Mouse (Mus musculus): ENCODE results near the gene Por. TPM values are rescaled to one million over a fixed set of nuclear protein-coding genes. Genes with fewer than 3 reads are reported as not detected.

The Por gene
- polyA plus RNA-seq, 1 experiment from 2014 or later = 117 TPM

GRCm38 (mm10) chr5:135723165-135723751 lies 53.4 kb downstream of the Por start:
- Histone ChIP-seq H3K9ac (no peak overlapping the region), H3K4me3 (no peak overlapping the region), H3K36me3 (replicated peaks) (0 out of 2 replicates have a peak, but pooled peaks cover 2% of the 10 kb centered on the region), H3K27ac (no peak overlapping the region), H3K4me1 (peaks cover 37% of the 10 kb centered on the region), H3K27me3 (replicated peaks) (no peaks in the 10 kb centered on the region), H3K9me3 (no peaks in the 10 kb centered on the region), H3K4me2 (no peak overlapping the region)
- 78% methylated on average over 3 of the region's 3 CpGs for WGBS
- ATAC-seq (replicated peaks) = no peak

- peaks cover 37% of the 10 kb centered on the region for H3K4me1 ChIP-seq
- no peaks in the 10 kb centered on the region for H3K9me3 ChIP-seq
- no peaks in the 10 kb centered on the region for H3K27me3 ChIP-seq (replicated peaks)
- 10% methylated on average over 9 of the region's 9 CpGs for WGBS
- H3K4me3 ChIP-seq = no peak overlapping the region
- peaks cover 12% of the 10 kb centered on the region; the same call in 1 of the 2 replicates for H3K36me3 ChIP-seq (replicated peaks)
- H3K9ac ChIP-seq = peak overlapping the region; percentile 15; the same call in 1 of the 2 replicates
- peak; percentile 71 for ATAC-seq (replicated peaks)
- H3K27ac ChIP-seq = peak overlapping the region; percentile 84
- H3K4me2 ChIP-seq = peak overlapping the region; percentile 47
Measured at GRCm38 (mm10) chr5:135724536-135725322, 54.9 kb downstream of the Por start.

- H3K36me3 ChIP-seq (replicated peaks) = peaks cover 18% of the 10 kb centered on the region
- H3K4me2 ChIP-seq = peak overlapping the region; percentile 47
- WGBS = under 1% methylated on average over 8 of the region's 8 CpGs
- H3K27me3 ChIP-seq (replicated peaks) = no peaks in the 10 kb centered on the region
- peak overlapping the region; percentile 84 for H3K27ac ChIP-seq
- H3K4me1 ChIP-seq = peaks cover 37% of the 10 kb centered on the region
- ATAC-seq (replicated peaks) = peak; percentile 88
- peak overlapping the region; percentile 15; the same call in 1 of the 2 replicates for H3K9ac ChIP-seq
- no peaks in the 10 kb centered on the region for H3K9me3 ChIP-seq
- peak overlapping the region; percentile 20 for H3K4me3 ChIP-seq
Measured at GRCm38 (mm10) chr5:135725391-135725841, 55.6 kb downstream of the Por start.

- Histone ChIP-seq H3K9ac (peak overlapping the region; percentile 3; the same call in 1 of the 2 replicates), H3K4me2 (peak overlapping the region; percentile 47), H3K4me3 (peak overlapping the region; percentile 20), H3K9me3 (no peaks in the 10 kb centered on the region), H3K27ac (peak overlapping the region; percentile 84), H3K4me1 (peaks cover 37% of the 10 kb centered on the region), H3K36me3 (replicated peaks) (peaks cover 24% of the 10 kb centered on the region), H3K27me3 (replicated peaks) (no peaks in the 10 kb centered on the region)
- 24% methylated on average over 6 of the region's 6 CpGs for WGBS
- ATAC-seq (replicated peaks) = no peak
Measured at GRCm38 (mm10) chr5:135725991-135726390, 56.2 kb downstream of the Por start.

GRCm38 (mm10) chr5:135726641-135727346 lies 57.0 kb downstream of the Por start:
- H3K4me2 ChIP-seq = peak overlapping the region; percentile 47; the same call in 1 of the 2 replicates
- ATAC-seq (replicated peaks) = no peak
- H3K27me3 ChIP-seq (replicated peaks) = no peaks in the 10 kb centered on the region
- no peak overlapping the region for H3K4me3 ChIP-seq
- H3K27ac ChIP-seq = peak overlapping the region; percentile 84
- WGBS = 55% methylated on average over 2 of the region's 2 CpGs
- H3K9ac ChIP-seq = no peak overlapping the region
- peaks cover 37% of the 10 kb centered on the region for H3K4me1 ChIP-seq
- no peaks in the 10 kb centered on the region for H3K9me3 ChIP-seq
- peaks cover 31% of the 10 kb centered on the region for H3K36me3 ChIP-seq (replicated peaks)

- WGBS = 90% methylated on average over 9 of the region's 9 CpGs
- Histone ChIP-seq H3K4me3 (no peak overlapping the region), H3K4me2 (no peak overlapping the region), H3K27me3 (replicated peaks) (no peaks in the 10 kb centered on the region), H3K9me3 (no peaks in the 10 kb centered on the region), H3K4me1 (peaks cover 37% of the 10 kb centered on the region), H3K27ac (no peak overlapping the region), H3K9ac (no peak overlapping the region), H3K36me3 (replicated peaks) (peaks cover 41% of the 10 kb centered on the region)
- no peak for ATAC-seq (replicated peaks)
Measured at GRCm38 (mm10) chr5:135727871-135728270, 58.0 kb downstream of the Por start.

- 95% methylated on average over 13 of the region's 13 CpGs for WGBS
- Histone ChIP-seq H3K9ac (no peak overlapping the region), H3K4me3 (no peak overlapping the region), H3K4me1 (peaks cover 37% of the 10 kb centered on the region), H3K9me3 (no peaks in the 10 kb centered on the region), H3K27me3 (replicated peaks) (no peaks in the 10 kb centered on the region), H3K27ac (no peak overlapping the region), H3K36me3 (replicated peaks) (peaks cover 45% of the 10 kb centered on the region), H3K4me2 (no peak overlapping the region)
- no peak for ATAC-seq (replicated peaks)
Measured at GRCm38 (mm10) chr5:135728361-135728760, 58.5 kb downstream of the Por start.

- Histone ChIP-seq H3K4me3 (no peak overlapping the region), H3K4me1 (peaks cover 35% of the 10 kb centered on the region), H3K36me3 (replicated peaks) (peaks cover 55% of the 10 kb centered on the region), H3K9ac (no peak overlapping the region), H3K27ac (no peak overlapping the region), H3K27me3 (replicated peaks) (no peaks in the 10 kb centered on the region), H3K4me2 (no peak overlapping the region), H3K9me3 (no peaks in the 10 kb centered on the region)
- no peak for ATAC-seq (replicated peaks)
- 90% methylated on average over 13 of the region's 13 CpGs for WGBS
Measured at GRCm38 (mm10) chr5:135729351-135729750, 59.5 kb downstream of the Por start.

GRCm38 (mm10) chr5:135730278-135730677 lies 60.4 kb downstream of the Por start:
- no peak overlapping the region for H3K4me3 ChIP-seq
- H3K4me2 ChIP-seq = no peak overlapping the region
- peaks cover 65% of the 10 kb centered on the region for H3K36me3 ChIP-seq (replicated peaks)
- no peak overlapping the region for H3K27ac ChIP-seq
- WGBS = 98% methylated on average over 10 of the region's 10 CpGs
- H3K4me1 ChIP-seq = peaks cover 26% of the 10 kb centered on the region
- H3K9me3 ChIP-seq = no peaks in the 10 kb centered on the region
- H3K27me3 ChIP-seq (replicated peaks) = no peaks in the 10 kb centered on the region
- no peak for ATAC-seq (replicated peaks)
- H3K9ac ChIP-seq = no peak overlapping the region

- 90% methylated on average over 10 of the region's 10 CpGs for WGBS
Measured at GRCm38 (mm10) chr5:135730916-135731315, 61.1 kb downstream of the Por start.

GRCm38 (mm10) chr5:135731322-135731721 lies 61.5 kb downstream of the Por start:
- no peak overlapping the region for H3K4me2 ChIP-seq
- peaks cover 15% of the 10 kb centered on the region for H3K4me1 ChIP-seq
- ATAC-seq (replicated peaks) = no peak
- no peak overlapping the region for H3K4me3 ChIP-seq
- no peak overlapping the region for H3K27ac ChIP-seq
- H3K9ac ChIP-seq = no peak overlapping the region
- 93% methylated on average over 16 of the region's 16 CpGs for WGBS
- H3K9me3 ChIP-seq = no peaks in the 10 kb centered on the region
- peaks cover 67% of the 10 kb centered on the region for H3K36me3 ChIP-seq (replicated peaks)
- no peaks in the 10 kb centered on the region for H3K27me3 ChIP-seq (replicated peaks)

More at GRCm38 (mm10) chr5:135730916-135731315, 61.1 kb downstream of the Por start:
- Histone ChIP-seq H3K9me3 (no peaks in the 10 kb centered on the region), H3K27ac (no peak overlapping the region), H3K4me3 (no peak overlapping the region), H3K36me3 (replicated peaks) (peaks cover 67% of the 10 kb centered on the region), H3K27me3 (replicated peaks) (no peaks in the 10 kb centered on the region), H3K4me2 (no peak overlapping the region), H3K4me1 (peaks cover 19% of the 10 kb centered on the region), H3K9ac (no peak overlapping the region)
- no peak for ATAC-seq (replicated peaks)

GRCm38 (mm10) chr5:135733071-135733470 lies 63.2 kb downstream of the Por start:
- no peak overlapping the region for H3K4me3 ChIP-seq
- H3K9me3 ChIP-seq = no peaks in the 10 kb centered on the region
- WGBS = 92% methylated on average over 4 of the region's 4 CpGs
- no peaks in the 10 kb centered on the region for H3K4me1 ChIP-seq
- ATAC-seq (replicated peaks) = no peak
- peaks cover 70% of the 10 kb centered on the region for H3K36me3 ChIP-seq (replicated peaks)
- H3K27me3 ChIP-seq (replicated peaks) = no peaks in the 10 kb centered on the region
- H3K9ac ChIP-seq = no peak overlapping the region
- no peak overlapping the region for H3K27ac ChIP-seq
- no peak overlapping the region for H3K4me2 ChIP-seq

Data from midbrain, embryonic 15.5 days (tissue).